Mouse (Mus musculus): ENCODE measurements around the gene Epb41l2.

GRCm38 (mm10) chr10:25426814-25427213 lies 67.2 kb downstream of the Epb41l2 start:
- no peak for TF ChIP-seq CTCF (IDR thresholded peaks at IDR 0.05; ENCODE audit: borderline replicate concordance, control insufficient read depth, extremely low read depth, insufficient read depth, low read length, poor library complexity)
- TF ChIP-seq POLR2A (IDR thresholded peaks at IDR 0.05; ENCODE audit: control insufficient read depth, extremely low read depth, insufficient read depth, low read length, poor library complexity), result no peak
